ENCODE assay signal across 24 mouse cellular contexts in the genomic region with DNA sequence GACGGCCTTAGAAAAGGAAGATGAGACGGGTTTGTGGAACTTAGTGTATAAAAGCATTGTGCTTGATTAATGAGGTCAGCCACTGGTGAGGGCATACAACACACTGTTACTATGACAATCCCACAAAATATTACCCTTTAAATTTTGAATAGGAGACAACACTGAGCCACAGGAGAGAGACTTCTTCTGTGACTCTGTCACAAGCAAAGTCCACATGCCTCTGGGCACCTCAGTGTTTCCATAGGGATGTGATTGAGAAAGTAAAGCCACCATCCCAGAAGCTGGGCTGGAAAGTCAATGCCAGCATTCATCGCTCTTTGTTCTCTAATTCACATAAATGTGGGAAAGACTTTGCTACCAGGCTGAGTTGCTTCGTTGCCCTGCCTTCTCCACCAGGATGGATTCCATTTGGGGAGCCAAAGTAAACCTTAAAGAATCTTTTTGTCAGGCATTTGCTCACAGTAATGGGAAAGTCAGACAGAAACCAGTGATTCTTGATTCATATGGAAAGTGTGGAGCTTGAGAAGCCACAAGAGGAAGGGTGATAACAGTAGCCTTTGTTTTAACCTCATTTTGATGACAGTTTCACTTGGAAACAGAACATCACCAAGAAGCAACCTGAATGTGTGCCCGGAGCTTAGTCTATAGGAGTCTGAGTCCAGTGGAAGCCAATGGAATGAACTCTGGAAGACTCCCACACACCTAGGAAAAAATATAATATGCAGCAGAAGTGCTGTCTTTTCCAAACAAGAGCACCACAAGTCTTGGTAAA.
DNase-seq lines count a peak whose midpoint lies in the region; ATAC-seq and TF ChIP-seq lines count a peak whose summit lies in the region.
"Had no signal": no experiment of that assay in that cellular context is flagged by ENCODE, and none has a peak within 500 bp of the region (broad histone marks: within the 10 kb centered on the region; RNA-seq: fewer than 3 reads in every experiment).

No protein-coding gene starts in this region.

- no peak for TF ChIP-seq POLR2A in brain, embryonic 14.5 days (IDR thresholded peaks at IDR 0.05; ENCODE audit: borderline replicate concordance, extremely low read depth, insufficient read depth, insufficient read length, poor library complexity, severe bottlenecking)

- no peaks in the 10 kb centered on the region for H3K9me3 ChIP-seq in hindbrain, embryonic 16.5 days (ENCODE audit: control insufficient read depth, low read length)
- H3K9me3 ChIP-seq in neural tube, embryonic 13.5 days: no peaks in the 10 kb centered on the region
- H3K9me3 ChIP-seq: embryonic facial prominence, embryonic 12.5 days; forebrain, embryonic 13.5 days; limb, embryonic 13.5 days; lung, embryonic 15.5 days had no signal

- ATAC-seq in hindbrain, embryonic 16.5 days: peak; percentile 93
- peak; percentile 91 for ATAC-seq in neural tube, embryonic 13.5 days (ENCODE audit: low read depth)
- no peak for ATAC-seq in monocyte, adult 5-6 weeks (replicated peaks; ENCODE audit: insufficient number of reproducible peaks, low FRiP score, low TSS enrichment, poor library complexity, severe bottlenecking)
- ATAC-seq: activated CD4-positive, CD25-positive, alpha-beta regulatory T cell, adult 4 months; forebrain, embryonic 13.5 days; Patski had no signal

- no peak overlapping the region for H3K4me2 ChIP-seq in hindbrain, embryonic 16.5 days (ENCODE audit: low read length)
- H3K4me2 ChIP-seq in neural tube, embryonic 13.5 days: no peak overlapping the region
- H3K4me2 ChIP-seq: embryonic facial prominence, embryonic 12.5 days; forebrain, embryonic 13.5 days; limb, embryonic 13.5 days; lung, embryonic 15.5 days had no signal

- H3K27me3 ChIP-seq in hindbrain, embryonic 16.5 days (replicated peaks; ENCODE audit: control insufficient read depth, insufficient read depth, low read length): no peaks in the 10 kb centered on the region
- H3K27me3 ChIP-seq in neural tube, embryonic 13.5 days: no peaks in the 10 kb centered on the region
- H3K27me3 ChIP-seq: embryonic facial prominence, embryonic 12.5 days; forebrain, embryonic 13.5 days; limb, embryonic 13.5 days; lung, embryonic 15.5 days; Patski had no signal

- whole genome bisulfite sequencing in hindbrain, embryonic 16.5 days: 48% methylated on average over 5 of the region's 5 CpGs
- 44% methylated on average over 5 of the region's 5 CpGs for WGBS in neural tube, embryonic 13.5 days

- TF ChIP-seq CTCF in brain, embryonic 14.5 days (IDR thresholded peaks at IDR 0.05; ENCODE audit: borderline replicate concordance, extremely low read depth, insufficient read depth, insufficient read length): no peak

- DNase-seq in brain, embryonic 14.5 days (ENCODE audit: low read depth): peak; percentile 30
- peak; percentile 2 for DNase-seq in embryo, embryonic 11 days
- no peak for DNase-seq in T-cell, adult 2 months (ENCODE audit: low spot score)
- DNase-seq in gastrocnemius, postnatal 25 days: no peak
- DNase-seq: adrenal gland, postnatal 25 days; cerebellum, adult 18-20 months; cerebellum, postnatal 36 days; gastrocnemius, postnatal 14 days; heart, adult 2 months; kidney, adult 11 months; retina, postnatal 1 day; thymus, adult 2 months had no signal

- H3K36me3 ChIP-seq in hindbrain, embryonic 16.5 days (ENCODE audit: control insufficient read depth, insufficient read depth, low read length): no peaks in the 10 kb centered on the region
- no peaks in the 10 kb centered on the region for H3K36me3 ChIP-seq in neural tube, embryonic 13.5 days
- H3K36me3 ChIP-seq: embryonic facial prominence, embryonic 12.5 days; limb, embryonic 13.5 days; lung, embryonic 15.5 days had no signal

- no peaks in the 10 kb centered on the region for H3K4me1 ChIP-seq in hindbrain, embryonic 16.5 days (ENCODE audit: control insufficient read depth, insufficient read depth, low read depth, low read length)
- H3K4me1 ChIP-seq in neural tube, embryonic 13.5 days (replicated peaks): no peaks in the 10 kb centered on the region
- H3K4me1 ChIP-seq: embryonic facial prominence, embryonic 12.5 days; forebrain, embryonic 13.5 days; limb, embryonic 13.5 days; lung, embryonic 15.5 days had no signal

- 0 out of 2 replicates have a peak overlapping the region, but pooled peaks have one; percentile 17 for H3K27ac ChIP-seq in hindbrain, embryonic 16.5 days (ENCODE audit: low read depth, low read length)
- H3K27ac ChIP-seq in neural tube, embryonic 13.5 days (replicated peaks): no peak overlapping the region
- H3K27ac ChIP-seq: embryonic facial prominence, embryonic 12.5 days; forebrain, embryonic 13.5 days; heart, adult 2 months; limb, embryonic 13.5 days; liver, embryonic 14.5 days; lung, embryonic 15.5 days; macrophage had no signal

- no peak overlapping the region for H3K9ac ChIP-seq in hindbrain, embryonic 16.5 days (ENCODE audit: low read depth, low read length)
- no peak overlapping the region for H3K9ac ChIP-seq in neural tube, embryonic 13.5 days
- H3K9ac ChIP-seq: embryonic facial prominence, embryonic 12.5 days; forebrain, embryonic 13.5 days; limb, embryonic 13.5 days; liver, embryonic 14.5 days; lung, embryonic 15.5 days had no signal

- no peak overlapping the region for H3K4me3 ChIP-seq in hindbrain, embryonic 16.5 days (ENCODE audit: low read length)
- H3K4me3 ChIP-seq in neural tube, embryonic 13.5 days: no peak overlapping the region
- H3K4me3 ChIP-seq: embryonic facial prominence, embryonic 12.5 days; erythroblast, embryonic 14.5 days; forebrain, embryonic 13.5 days; heart, adult 2 months; limb, embryonic 13.5 days; lung, embryonic 15.5 days had no signal

Comparison
In these comparisons a context has a peak if more than half of its experiments do, and no peak if none do; other contexts are left out.
1. DNase-seq: peak in brain, embryonic 14.5 days (single experiment) and embryo, embryonic 11 days (single experiment); none in T-cell, adult 2 months (single experiment) and gastrocnemius, postnatal 25 days (single experiment).